Mouse (Mus musculus) heart, postnatal 0 days (tissue): Measurements from ENCODE around the gene Phf21a. TPM values are rescaled to one million over a fixed set of nuclear protein-coding genes. Genes with fewer than 3 reads are reported as not detected.
A peak's percentile ranks its signal among the peaks of the same experiment; 100 is the strongest.

Source experiments
- ATAC-seq: fragments of 200-750 bp; cut with Nextera tagmentation; 2 replicates; pipeline ENCODE4 v1.8.0; 2017; ENCODE audit warnings: low read depth, moderate number of reproducible peaks, moderate library complexity; ENCODE audit not compliant: insufficient read depth
- DNase-seq: peaks from one replicate; pipeline ENCODE4 v3.0.0-alpha.2; 2016; ENCODE audit warnings: low spot score
- H3K27ac ChIP-seq: fragments of 300-500 bp; sonication (generic); 2 replicates; pipeline ENCODE4 v1.5.1; 2014; ENCODE audit warnings: low read depth, mild to moderate bottlenecking
- H3K27me3 ChIP-seq: fragments of 300-500 bp; sonication (generic); 2 replicates; pipeline ENCODE4 v1.6.1; 2014; ENCODE audit warnings: low read length, mixed read lengths; ENCODE audit not compliant: control insufficient read depth, insufficient read depth
- H3K36me3 ChIP-seq: fragments of 300-500 bp; sonication (generic); replicated peaks from 2 replicates; pipeline ENCODE4 v1.6.1; 2014; ENCODE audit warnings: low read length, mixed read lengths; ENCODE audit not compliant: control insufficient read depth, insufficient read depth
- H3K4me1 ChIP-seq: fragments of 300-500 bp; sonication (generic); 2 replicates; pipeline ENCODE4 v1.6.1; 2014; ENCODE audit warnings: antibody characterized with exemption; ENCODE audit not compliant: control insufficient read depth, insufficient read depth
- H3K4me2 ChIP-seq: fragments of 300-500 bp; sonication (generic); 2 replicates; pipeline ENCODE4 v1.6.1; 2014; ENCODE audit warnings: low read depth, mild to moderate bottlenecking, low read length, moderate library complexity
- H3K4me3 ChIP-seq: fragments of 300-500 bp; sonication (generic); 2 replicates; pipeline ENCODE4 v1.5.1; 2014; ENCODE audit warnings: low read depth, low read length
- H3K9ac ChIP-seq: fragments of 300-500 bp; sonication (generic); replicated peaks from 2 replicates; pipeline ENCODE4 v1.6.1; 2014; ENCODE audit warnings: low read depth, low read length, mixed read lengths
- H3K9me3 ChIP-seq: fragments of 300-500 bp; sonication (generic); replicated peaks from 2 replicates; pipeline ENCODE4 v1.6.1; 2016; ENCODE audit warnings: low read length; ENCODE audit not compliant: control insufficient read depth
- CTCF ChIP-seq: IDR thresholded peaks from 2 replicates; pipeline ENCODE4 v1.5.1; 2016; ENCODE audit warnings: antibody characterized with exemption, control low read depth, low read depth
- EP300 ChIP-seq: IDR thresholded peaks from 2 replicates; pipeline ENCODE4 v1.6.1; 2016; ENCODE audit warnings: antibody characterized with exemption, low read depth
- WGBS: fragments of 180-500 bp; shearing (Covaris S2); extraction: QIAGEN DNeasy Blood & Tissue Kit; methylation state at CpG from one replicate; pipeline ENCODE4 v1.1.7; 2014; 5-methylcytosine and 5-hydroxymethylcytosine counted together
- polyA plus RNA-seq: library from polyadenylated mRNA; unstranded; fragments of >200 nt; fragmentation: Nextera tagmentation; extraction: Ambion mirVana; gene quantifications from 2 replicates; pipeline ENCODE4 v1.2.1, GENCODE M21; 2015
- total RNA-seq: library from RNA; depleted of rRNA; stranded (reverse); fragments of >200 nt; gene quantifications from 2 replicates; pipeline ENCODE4 v1.2.3, GENCODE M21; 2014; ENCODE audit warnings: low replicate concordance

Phf21a gene
- total and polyA plus RNA-seq, 2 experiments from 2014 or later: 9.9 to 41.0 TPM

DNA sequence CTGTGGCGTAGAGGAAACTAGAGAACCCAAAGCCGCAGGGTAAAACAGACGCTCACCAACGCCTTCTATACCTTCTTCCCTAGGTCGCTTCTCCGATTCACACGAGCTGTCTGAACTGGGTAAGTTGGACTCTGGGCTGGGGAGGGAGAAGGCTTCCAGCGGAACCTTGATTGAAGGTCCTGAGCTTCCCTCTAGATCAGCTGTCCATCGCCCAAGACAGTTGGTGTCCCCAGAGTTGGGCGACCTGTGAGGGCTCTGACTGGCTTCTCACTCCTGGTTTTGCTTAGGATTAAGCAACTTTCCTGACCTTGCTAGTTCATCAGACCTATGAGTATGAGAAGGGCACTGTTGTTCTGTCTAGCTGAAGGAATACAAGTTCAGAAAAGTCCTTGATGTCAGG is 282.9 kb downstream of the Phf21a start:
- peaks cover 38% of the 10 kb centered on the region for H3K36me3 ChIP-seq
- H3K4me3 ChIP-seq: peak overlapping the region; percentile 83
- TF ChIP-seq EP300: no peak
- TF ChIP-seq CTCF: no peak
- 9% methylated on average over 10 of the region's 10 CpGs for WGBS
- H3K4me2 ChIP-seq: peak overlapping the region; percentile 98
- peaks cover 17% of the 10 kb centered on the region for H3K27me3 ChIP-seq
- DNase-seq (no peak), ATAC-seq (no peak)
- no peaks in the 10 kb centered on the region for H3K9me3 ChIP-seq
- H3K27ac ChIP-seq: peak overlapping the region; percentile 85
- peak overlapping the region; percentile 87 for H3K9ac ChIP-seq
- peaks cover 13% of the 10 kb centered on the region; the same call in 1 of the 2 replicates for H3K4me1 ChIP-seq

DNA sequence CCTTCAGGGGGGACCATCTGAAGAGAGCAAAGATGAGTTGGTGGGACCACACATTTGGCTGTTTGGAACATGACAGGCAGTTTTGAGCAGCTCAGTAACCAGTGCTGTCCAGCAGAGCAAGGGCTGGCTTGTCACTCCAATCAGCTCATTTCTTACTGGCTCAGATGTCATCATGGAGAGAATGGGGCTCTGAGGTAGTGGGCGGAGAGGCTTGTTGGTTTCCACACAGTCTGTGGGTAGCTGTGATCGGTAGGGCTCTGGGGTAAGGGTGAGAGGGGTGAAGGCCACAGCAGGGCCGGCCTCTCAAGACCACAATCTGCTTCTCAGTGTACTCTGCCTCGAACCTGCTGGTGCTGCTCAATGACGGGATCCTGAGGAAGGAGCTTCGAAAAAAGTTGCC is 283.4 kb downstream of the Phf21a start:
- Histone ChIP-seq H3K9me3 (no peaks in the 10 kb centered on the region), H3K27ac (no peak overlapping the region), H3K9ac (peak overlapping the region; percentile 87; the same call in 1 of the 2 replicates), H3K27me3 (peaks cover 12% of the 10 kb centered on the region), H3K4me3 (peak overlapping the region; percentile 83; the same call in 1 of the 2 replicates), H3K4me1 (peaks cover 13% of the 10 kb centered on the region; the same call in 1 of the 2 replicates), H3K36me3 (peaks cover 43% of the 10 kb centered on the region), H3K4me2 (peak overlapping the region; percentile 98)
- 80% methylated on average over 6 of the region's 6 CpGs for WGBS
- DNase-seq: no peak
- ATAC-seq: no peak
- TF ChIP-seq EP300 (no peak), CTCF (no peak)

DNA sequence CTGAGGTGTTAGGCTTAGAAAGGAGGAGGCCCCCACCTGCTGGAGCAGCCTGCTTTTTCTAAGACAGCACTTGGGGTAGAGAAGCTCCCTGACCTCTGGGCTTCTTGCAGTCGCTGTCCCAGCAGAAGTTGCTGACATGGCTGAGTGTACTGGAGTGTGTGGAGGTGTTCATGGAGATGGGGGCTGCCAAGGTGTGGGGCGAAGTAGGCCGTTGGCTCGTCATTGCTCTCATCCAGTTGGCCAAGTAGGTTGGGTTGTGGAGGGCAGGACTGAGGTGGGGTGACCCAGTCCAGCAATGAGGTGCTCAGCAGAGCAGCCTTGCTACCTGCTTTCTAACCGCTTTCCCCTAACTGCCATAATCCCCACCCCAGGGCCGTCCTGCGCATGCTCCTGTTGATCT is 284.4 kb downstream of the Phf21a start:
- no peak for ATAC-seq
- H3K9me3 ChIP-seq: no peaks in the 10 kb centered on the region
- no peak overlapping the region for H3K9ac ChIP-seq
- peaks cover 13% of the 10 kb centered on the region; the same call in 1 of the 2 replicates for H3K4me1 ChIP-seq
- peaks cover 2% of the 10 kb centered on the region; the same call in 1 of the 2 replicates for H3K27me3 ChIP-seq
- H3K4me3 ChIP-seq: no peak overlapping the region
- TF ChIP-seq CTCF: no peak
- no peak overlapping the region for H3K4me2 ChIP-seq
- no peak overlapping the region for H3K27ac ChIP-seq
- 89% methylated on average over 7 of the region's 7 CpGs for whole genome bisulfite sequencing
- peaks cover 53% of the 10 kb centered on the region for H3K36me3 ChIP-seq
- DNase-seq: no peak

DNA sequence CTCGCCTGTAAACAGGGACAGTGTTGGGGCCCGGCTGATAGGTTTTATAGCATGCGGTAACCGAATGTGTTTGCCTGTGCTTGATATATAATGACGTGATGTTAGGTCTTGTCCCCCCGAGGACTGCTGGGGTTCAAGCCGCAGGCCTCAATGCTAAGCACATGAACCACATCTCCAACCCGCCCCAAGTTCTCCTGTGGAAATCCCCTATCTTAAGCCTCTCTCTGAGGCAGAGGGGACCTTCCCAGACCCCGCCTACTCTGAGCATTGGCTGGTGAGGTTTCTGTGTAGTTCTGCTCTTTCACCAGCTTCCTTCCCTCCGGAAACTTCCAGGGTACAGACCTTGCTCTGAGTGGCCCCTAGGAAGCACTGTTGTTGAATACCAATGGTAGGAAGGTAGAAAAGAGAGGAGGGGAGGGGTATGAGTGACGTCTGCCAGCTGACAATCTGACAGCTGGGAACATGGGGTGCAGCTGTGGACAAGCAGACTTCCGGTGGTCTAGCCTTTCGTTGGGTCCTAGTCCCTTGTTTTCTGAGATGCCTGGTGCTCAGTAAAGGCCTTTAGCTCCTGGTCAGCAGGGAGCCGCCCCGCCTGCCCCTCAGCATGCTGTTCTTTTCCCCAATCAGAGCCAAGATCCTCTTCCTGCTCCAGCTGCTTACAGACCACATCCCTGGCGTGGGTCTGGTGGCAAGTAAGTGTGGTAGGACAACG is 287.0 kb downstream of the Phf21a start:
- H3K9me3 ChIP-seq: no peaks in the 10 kb centered on the region
- H3K4me2 ChIP-seq: no peak overlapping the region
- H3K36me3 ChIP-seq: peaks cover 61% of the 10 kb centered on the region
- 80% methylated on average over 17 of the region's 17 CpGs for WGBS
- H3K4me3 ChIP-seq: no peak overlapping the region
- peaks cover 9% of the 10 kb centered on the region; the same call in 1 of the 2 replicates for H3K4me1 ChIP-seq
- no peaks in the 10 kb centered on the region for H3K27me3 ChIP-seq
- no peak for DNase-seq
- no peak overlapping the region for H3K9ac ChIP-seq
- ATAC-seq: no peak
- no peak overlapping the region for H3K27ac ChIP-seq
- TF ChIP-seq CTCF (no peak), EP300 (no peak)

DNA sequence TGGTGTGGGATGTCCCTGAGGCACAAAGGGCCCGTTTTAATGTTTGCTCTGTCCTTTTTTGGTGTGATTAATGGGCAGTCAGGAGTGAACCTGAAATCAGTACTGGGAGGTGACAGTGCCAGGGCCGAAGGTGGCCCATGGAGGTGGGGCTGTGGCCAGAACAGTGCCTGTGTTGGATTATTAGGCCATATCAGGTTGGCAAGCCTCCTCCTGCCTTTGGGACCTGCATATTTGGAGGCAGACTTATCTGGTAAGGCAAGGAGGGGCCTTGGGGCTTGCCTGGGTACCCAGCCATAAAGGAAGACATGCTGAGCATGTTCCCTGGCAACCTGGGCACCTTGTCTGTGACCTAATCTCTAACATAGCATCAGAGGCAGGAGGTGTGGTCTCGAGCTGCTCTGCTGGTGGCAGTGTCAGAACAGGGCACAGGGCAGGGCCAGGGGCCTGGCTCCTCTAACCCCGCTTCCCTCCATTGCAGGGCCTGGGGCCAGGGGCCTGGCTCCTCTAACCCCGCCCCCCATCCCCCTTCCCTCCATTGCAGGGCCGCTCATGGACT is 287.7 kb downstream of the Phf21a start:
- Histone ChIP-seq H3K4me3 (no peak overlapping the region), H3K27ac (no peak overlapping the region), H3K9ac (no peak overlapping the region), H3K27me3 (no peaks in the 10 kb centered on the region), H3K36me3 (peaks cover 61% of the 10 kb centered on the region), H3K4me2 (no peak overlapping the region), H3K9me3 (no peaks in the 10 kb centered on the region), H3K4me1 (peaks cover 8% of the 10 kb centered on the region; the same call in 1 of the 2 replicates)
- ATAC-seq (no peak), DNase-seq (no peak)
- 65% methylated on average over 6 of the region's 6 CpGs for WGBS
- no peak for TF ChIP-seq EP300
- TF ChIP-seq CTCF: no peak
